Mouse (Mus musculus): ENCODE measurements at regions not wholly inside any gene's neighbourhood (a gene's known extent, or its start where the extent isn't known, plus 50 kb on each side); places are given as distances from the start of the nearest gene placed in this dataset.

DNA sequence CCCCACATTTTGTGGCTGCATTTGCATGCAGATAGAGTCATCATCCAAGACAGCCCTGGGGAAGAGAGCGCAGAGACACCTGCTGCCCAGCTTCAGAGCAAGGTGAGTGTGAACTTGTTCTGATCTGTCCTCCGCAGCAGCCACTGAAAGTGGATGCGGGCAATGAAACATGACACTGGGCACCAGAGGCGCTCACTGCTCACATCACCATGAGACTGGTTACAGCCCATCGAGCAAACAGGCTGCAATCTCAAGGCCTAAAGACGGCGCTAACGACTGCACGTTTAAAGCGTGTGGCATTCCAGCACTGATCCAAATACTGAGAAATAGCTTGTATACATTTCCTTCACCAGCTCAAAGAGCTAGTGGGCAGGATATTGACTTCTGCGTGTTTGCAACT lies 65.8 kb downstream of the Barhl2 start:
- WGBS, result 62% methylated on average over 11 of the region's 11 CpGs
- H3K4me2 ChIP-seq, result no peak overlapping the region
- no peak overlapping the region for H3K4me3 ChIP-seq (replicated peaks)
- H3K27ac ChIP-seq, result no peak overlapping the region
- peaks cover 3% of the 10 kb centered on the region; the same call in 1 of the 2 replicates for H3K9me3 ChIP-seq
- no peaks in the 10 kb centered on the region for H3K36me3 ChIP-seq
- ATAC-seq (ENCODE audit: insufficient number of reproducible peaks, insufficient read depth, low FRiP score, low TSS enrichment, low read depth), result no peak
- no peaks in the 10 kb centered on the region for H3K27me3 ChIP-seq
- no peaks in the 10 kb centered on the region for H3K4me1 ChIP-seq (replicated peaks)
- H3K9ac ChIP-seq (replicated peaks), result no peak overlapping the region

DNA sequence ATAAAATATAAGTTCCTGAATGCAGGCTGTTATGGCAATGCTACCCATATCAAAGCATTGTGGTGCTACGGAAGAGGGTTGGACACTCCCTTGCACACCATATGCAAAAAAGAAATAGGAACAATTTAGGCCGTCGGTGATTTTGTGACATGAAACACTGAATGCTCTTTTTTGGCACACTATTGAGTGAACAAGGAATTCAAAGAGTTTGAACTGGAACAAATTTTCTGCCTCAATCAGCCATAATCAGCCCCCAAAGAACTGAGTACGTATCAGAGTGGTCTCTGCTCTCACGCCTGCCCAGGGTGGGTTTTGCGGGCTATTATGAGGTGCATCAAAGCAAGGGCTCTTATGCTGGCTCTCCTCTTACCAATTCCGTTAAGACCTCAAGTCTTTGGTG lies 71.3 kb downstream of the Barhl2 start:
- H3K9me3 ChIP-seq, result peaks cover 3% of the 10 kb centered on the region; the same call in 1 of the 2 replicates
- no peaks in the 10 kb centered on the region for H3K4me1 ChIP-seq (replicated peaks)
- ATAC-seq (ENCODE audit: insufficient number of reproducible peaks, insufficient read depth, low FRiP score, low TSS enrichment, low read depth), result no peak
- H3K27ac ChIP-seq, result no peak overlapping the region
- H3K4me2 ChIP-seq, result no peak overlapping the region
- H3K36me3 ChIP-seq, result no peaks in the 10 kb centered on the region
- no peaks in the 10 kb centered on the region for H3K27me3 ChIP-seq
- no peak overlapping the region for H3K4me3 ChIP-seq (replicated peaks)
- no peak overlapping the region for H3K9ac ChIP-seq (replicated peaks)
- WGBS, result 83% methylated on average over 7 of the region's 7 CpGs

DNA sequence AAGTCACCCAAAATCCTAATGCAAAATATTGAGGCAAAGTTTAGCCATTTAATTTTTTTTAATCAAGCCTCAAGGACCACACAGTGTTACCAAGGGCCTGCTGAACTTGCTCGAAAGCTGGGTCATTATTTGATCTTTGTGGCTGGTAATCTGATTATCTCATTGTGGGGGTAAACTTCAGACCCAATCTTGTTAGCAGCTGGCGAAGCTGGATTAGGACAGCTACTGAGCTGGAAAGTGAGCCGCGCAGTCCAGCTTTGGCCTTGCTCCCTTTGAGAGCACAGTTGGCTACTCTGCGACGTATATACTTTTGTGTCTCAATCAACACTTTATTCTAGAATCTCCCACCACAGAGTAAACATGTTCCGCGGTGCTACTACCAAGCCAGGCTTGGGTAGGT lies 72.1 kb downstream of the Barhl2 start:
- ATAC-seq (ENCODE audit: insufficient number of reproducible peaks, insufficient read depth, low FRiP score, low TSS enrichment, low read depth), result no peak
- Histone ChIP-seq H3K27ac (no peak overlapping the region), H3K36me3 (no peaks in the 10 kb centered on the region), H3K4me1 (replicated peaks) (no peaks in the 10 kb centered on the region), H3K9ac (replicated peaks) (no peak overlapping the region), H3K4me2 (no peak overlapping the region), H3K4me3 (replicated peaks) (no peak overlapping the region), H3K27me3 (no peaks in the 10 kb centered on the region), H3K9me3 (peaks cover 3% of the 10 kb centered on the region; the same call in 1 of the 2 replicates)
- WGBS, result 78% methylated on average over 8 of the region's 8 CpGs

DNA sequence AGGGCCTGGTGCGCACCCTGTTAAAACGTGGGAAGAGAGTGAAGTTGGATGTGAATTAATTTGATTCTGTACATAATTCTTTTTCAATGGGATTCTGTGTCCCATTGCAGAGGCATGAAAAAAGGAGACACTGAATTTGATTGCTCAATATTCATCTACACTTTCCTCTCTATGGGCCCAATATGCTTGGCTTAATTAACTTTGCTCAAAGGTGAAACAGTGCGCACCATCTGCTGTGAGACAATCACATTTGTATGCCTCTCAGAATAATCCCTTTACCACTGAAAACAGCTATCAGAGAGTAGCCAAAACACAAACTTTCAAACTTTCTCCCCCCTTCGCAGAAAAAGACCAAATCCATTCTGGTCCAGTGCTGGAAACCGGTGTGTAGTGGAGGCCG lies 72.7 kb downstream of the Barhl2 start:
- Histone ChIP-seq H3K27ac (no peak overlapping the region), H3K36me3 (no peaks in the 10 kb centered on the region), H3K4me3 (replicated peaks) (no peak overlapping the region), H3K4me2 (no peak overlapping the region), H3K9ac (replicated peaks) (no peak overlapping the region), H3K4me1 (replicated peaks) (no peaks in the 10 kb centered on the region), H3K27me3 (no peaks in the 10 kb centered on the region), H3K9me3 (peaks cover 1% of the 10 kb centered on the region; the same call in 1 of the 2 replicates)
- no peak for ATAC-seq (ENCODE audit: insufficient number of reproducible peaks, insufficient read depth, low FRiP score, low TSS enrichment, low read depth)
- 83% methylated on average over 6 of the region's 6 CpGs for WGBS

DNA sequence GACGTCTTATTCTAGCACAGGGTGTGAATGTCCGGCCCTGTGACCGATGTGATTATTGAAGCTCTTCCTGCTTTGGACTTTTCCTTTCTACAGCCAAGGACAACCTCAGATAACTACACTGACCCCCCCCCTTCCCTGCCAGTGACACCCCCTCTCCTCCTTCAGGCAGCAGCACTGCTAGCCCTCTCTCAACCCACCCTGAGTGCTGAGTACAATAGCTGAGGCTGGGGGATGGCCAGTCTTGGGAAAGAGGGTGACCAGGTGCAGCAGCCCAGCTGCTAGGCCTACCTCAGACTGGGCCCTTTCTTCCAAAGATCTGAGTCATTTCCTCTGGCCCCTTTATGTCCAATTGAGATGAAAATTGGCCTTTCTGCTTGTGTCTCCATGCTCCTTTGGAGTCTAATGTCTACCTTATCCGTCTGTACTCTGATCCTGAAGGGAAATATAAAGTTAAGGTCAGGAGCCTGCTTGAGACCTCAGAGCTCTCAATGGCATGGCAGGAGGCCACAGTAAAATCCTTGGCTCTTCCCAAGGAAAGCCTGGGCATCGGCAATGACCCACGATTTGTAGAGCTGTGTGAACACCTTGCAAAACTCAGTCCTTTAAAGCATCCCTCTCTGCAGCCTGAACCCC lies 73.7 kb downstream of the Barhl2 start:
- H3K4me2 ChIP-seq, result no peak overlapping the region
- H3K4me3 ChIP-seq (replicated peaks), result no peak overlapping the region
- H3K27ac ChIP-seq, result no peak overlapping the region

DNA sequence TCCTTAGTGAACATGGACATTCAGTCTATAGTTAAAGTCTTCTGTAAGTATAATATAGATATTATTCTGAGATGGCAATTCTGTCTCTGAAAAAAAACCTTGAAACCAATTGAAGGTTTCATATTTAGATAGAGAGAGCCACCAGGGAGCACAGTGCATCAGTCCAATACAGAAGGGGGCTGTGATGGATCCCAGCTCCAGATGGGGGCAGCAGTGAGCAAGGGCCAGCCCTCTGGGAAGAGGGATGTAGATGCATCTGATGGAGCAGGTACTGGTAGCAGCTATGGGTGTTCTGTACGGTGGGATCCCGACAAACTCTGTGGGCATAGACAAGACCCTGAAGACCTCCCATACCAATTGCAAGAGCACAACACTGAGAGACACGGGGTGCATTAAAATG lies 76.0 kb downstream of the Barhl2 start:
- 91% methylated on average over 3 of the region's 3 CpGs for WGBS
- H3K27ac ChIP-seq, result no peak overlapping the region
- H3K9me3 ChIP-seq, result no peaks in the 10 kb centered on the region
- no peak overlapping the region for H3K4me3 ChIP-seq (replicated peaks)
- no peak overlapping the region for H3K4me2 ChIP-seq
- no peak overlapping the region for H3K9ac ChIP-seq (replicated peaks)
- no peaks in the 10 kb centered on the region for H3K27me3 ChIP-seq
- no peaks in the 10 kb centered on the region for H3K36me3 ChIP-seq
- ATAC-seq (ENCODE audit: insufficient number of reproducible peaks, insufficient read depth, low FRiP score, low TSS enrichment, low read depth), result no peak
- H3K4me1 ChIP-seq (replicated peaks), result peaks cover 7% of the 10 kb centered on the region; the same call in 1 of the 2 replicates

More for the DNA sequence above, 73.7 kb downstream of the Barhl2 start:
- Histone ChIP-seq H3K9ac (replicated peaks) (no peak overlapping the region), H3K36me3 (no peaks in the 10 kb centered on the region), H3K9me3 (no peaks in the 10 kb centered on the region), H3K27me3 (no peaks in the 10 kb centered on the region), H3K4me1 (replicated peaks) (no peaks in the 10 kb centered on the region)
- 70% methylated on average over 6 of the region's 6 CpGs for WGBS
- no peak for ATAC-seq (ENCODE audit: insufficient number of reproducible peaks, insufficient read depth, low FRiP score, low TSS enrichment, low read depth)

DNA sequence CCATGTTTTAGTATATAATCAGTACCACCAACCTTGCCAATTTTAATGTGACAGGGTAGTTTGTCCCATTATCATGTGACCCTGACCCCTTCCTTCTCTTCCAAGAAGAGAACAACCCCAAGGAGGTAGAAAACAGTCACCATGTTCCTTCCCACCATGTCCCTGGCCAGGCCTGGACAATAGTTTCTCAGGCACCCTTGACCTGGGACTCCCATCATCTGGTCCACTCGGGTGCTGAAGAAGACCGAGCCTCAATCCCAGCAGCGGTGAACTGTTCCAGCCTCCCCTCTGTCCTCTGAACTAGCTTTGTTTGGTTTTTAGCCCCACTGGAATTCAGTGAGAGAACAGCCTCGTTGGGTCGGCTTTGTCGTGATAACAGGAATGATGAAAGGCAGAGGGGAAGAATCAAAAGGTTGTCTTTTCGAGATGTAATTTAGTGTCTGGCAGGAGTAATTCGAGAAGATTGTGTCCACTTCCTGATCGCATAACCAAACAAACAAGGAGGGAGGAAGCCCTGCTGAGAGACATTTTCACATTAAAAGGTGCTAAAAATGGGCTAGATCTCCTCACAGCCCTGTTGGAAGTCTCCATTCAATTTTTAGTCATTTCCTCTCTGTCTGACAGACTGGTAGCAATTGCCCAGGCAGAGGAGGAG lies 77.2 kb downstream of the Barhl2 start:
- H3K27me3 ChIP-seq, result no peaks in the 10 kb centered on the region
- H3K9me3 ChIP-seq, result no peaks in the 10 kb centered on the region
- no peak for ATAC-seq (ENCODE audit: insufficient number of reproducible peaks, insufficient read depth, low FRiP score, low TSS enrichment, low read depth)
- H3K4me2 ChIP-seq, result no peak overlapping the region
- H3K9ac ChIP-seq (replicated peaks), result no peak overlapping the region
- peaks cover 11% of the 10 kb centered on the region; the same call in 1 of the 2 replicates for H3K4me1 ChIP-seq (replicated peaks)
- WGBS, result 19% methylated on average over 9 of the region's 9 CpGs
- H3K4me3 ChIP-seq (replicated peaks), result no peak overlapping the region
- no peaks in the 10 kb centered on the region for H3K36me3 ChIP-seq
- H3K27ac ChIP-seq, result no peak overlapping the region

DNA sequence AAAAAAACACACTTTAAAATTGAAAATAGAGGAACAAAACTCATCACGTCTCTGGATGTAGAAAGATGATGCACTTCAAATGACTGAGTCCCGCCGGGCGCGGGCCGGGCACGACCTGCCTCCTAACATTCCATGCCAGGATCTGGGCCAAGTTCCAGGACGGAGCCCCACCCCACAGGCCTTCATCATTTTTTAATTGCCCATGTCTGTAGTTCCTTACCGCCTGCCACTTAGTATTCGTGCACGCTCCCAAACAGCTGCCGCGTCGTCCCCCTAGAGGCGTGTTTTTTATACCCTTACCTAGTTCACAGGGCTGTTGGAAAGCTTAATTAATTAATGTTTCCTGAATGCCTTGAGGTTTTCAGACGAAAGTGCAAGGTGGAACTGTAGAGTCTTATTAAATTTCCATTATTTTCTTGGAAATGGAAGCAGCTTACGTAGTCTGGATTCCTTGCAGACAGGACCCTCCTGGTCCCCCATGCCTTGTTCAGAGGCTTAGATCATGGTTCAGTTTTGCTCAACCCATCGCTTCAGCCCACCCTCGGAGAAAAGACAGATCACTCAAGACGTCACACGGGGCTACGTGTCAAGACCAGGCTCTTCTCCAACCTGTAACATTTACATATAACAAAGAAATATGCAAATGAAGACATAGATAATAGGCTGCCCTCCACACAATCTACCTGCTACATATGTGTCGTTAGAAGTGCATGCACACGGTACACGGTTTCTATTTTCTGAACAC lies 81.0 kb downstream of the Barhl2 start:
- H3K27me3 ChIP-seq, result no peaks in the 10 kb centered on the region

DNA sequence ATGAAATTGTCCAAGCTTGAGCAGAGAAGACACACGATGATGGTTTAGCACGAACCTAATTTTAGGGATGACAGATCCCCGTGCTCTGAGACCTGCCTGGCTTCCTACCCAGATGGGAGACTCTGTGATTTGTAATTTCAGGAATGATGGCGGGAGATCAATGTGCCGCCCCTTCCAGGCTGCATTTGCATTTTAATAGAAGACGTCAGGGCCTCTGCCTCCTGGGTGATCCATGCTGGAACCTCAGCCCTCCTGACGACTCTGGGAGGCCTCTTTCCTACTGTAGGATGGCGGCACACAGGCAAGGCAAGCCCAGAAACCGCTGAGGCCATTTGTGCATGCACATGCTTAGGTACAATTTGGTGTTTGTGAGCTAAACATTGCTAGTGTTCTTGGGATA lies 90.1 kb downstream of the Barhl2 start:
- no peak for ATAC-seq (ENCODE audit: insufficient number of reproducible peaks, insufficient read depth, low FRiP score, low TSS enrichment, low read depth)
- Histone ChIP-seq H3K4me1 (replicated peaks) (no peaks in the 10 kb centered on the region), H3K27me3 (0 out of 2 replicates have a peak, but pooled peaks cover 3% of the 10 kb centered on the region), H3K9ac (replicated peaks) (no peak overlapping the region), H3K4me3 (replicated peaks) (no peak overlapping the region), H3K9me3 (no peaks in the 10 kb centered on the region; the same call in 1 of the 2 replicates), H3K4me2 (no peak overlapping the region), H3K36me3 (no peaks in the 10 kb centered on the region), H3K27ac (no peak overlapping the region)
- WGBS, result 33% methylated on average over 9 of the region's 9 CpGs

More for the DNA sequence above, 81.0 kb downstream of the Barhl2 start:
- Histone ChIP-seq H3K9ac (replicated peaks) (no peak overlapping the region), H3K36me3 (no peaks in the 10 kb centered on the region), H3K4me1 (replicated peaks) (peaks cover 11% of the 10 kb centered on the region; the same call in 1 of the 2 replicates), H3K27ac (no peak overlapping the region), H3K4me2 (no peak overlapping the region), H3K9me3 (no peaks in the 10 kb centered on the region; the same call in 1 of the 2 replicates), H3K4me3 (replicated peaks) (no peak overlapping the region)
- 65% methylated on average over 25 of the region's 25 CpGs for WGBS
- no peak for ATAC-seq (ENCODE audit: insufficient number of reproducible peaks, insufficient read depth, low FRiP score, low TSS enrichment, low read depth)

DNA sequence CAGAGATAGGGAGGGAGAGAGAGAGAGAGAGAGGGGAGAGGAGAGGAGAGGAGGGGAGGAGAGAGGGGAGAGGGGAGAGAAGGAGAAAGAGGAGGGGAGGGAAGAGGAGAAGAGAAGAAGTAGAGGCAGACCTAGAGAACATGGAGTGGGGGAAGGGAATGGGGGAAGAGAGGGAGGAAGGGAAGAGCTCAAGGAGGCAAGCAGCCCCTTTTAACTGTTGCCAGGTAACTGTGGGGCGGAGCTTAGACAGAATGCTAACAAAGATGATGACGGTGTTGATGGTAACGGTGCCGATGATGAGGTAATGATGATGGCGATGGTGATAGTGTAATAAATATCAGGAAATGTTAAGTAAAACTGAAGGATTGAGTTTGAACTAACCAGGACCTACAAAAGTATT lies 90.7 kb downstream of the Barhl2 start:
- ATAC-seq (ENCODE audit: insufficient number of reproducible peaks, insufficient read depth, low FRiP score, low TSS enrichment, low read depth), result no peak
- 59% methylated on average over 5 of the region's 5 CpGs for WGBS
- H3K9me3 ChIP-seq, result no peaks in the 10 kb centered on the region
- no peak overlapping the region for H3K4me2 ChIP-seq
- H3K36me3 ChIP-seq, result no peaks in the 10 kb centered on the region
- no peak overlapping the region for H3K4me3 ChIP-seq (replicated peaks)
- H3K27me3 ChIP-seq, result 0 out of 2 replicates have a peak, but pooled peaks cover 3% of the 10 kb centered on the region
- H3K27ac ChIP-seq, result no peak overlapping the region
- H3K4me1 ChIP-seq (replicated peaks), result no peaks in the 10 kb centered on the region
- no peak overlapping the region for H3K9ac ChIP-seq (replicated peaks)

DNA sequence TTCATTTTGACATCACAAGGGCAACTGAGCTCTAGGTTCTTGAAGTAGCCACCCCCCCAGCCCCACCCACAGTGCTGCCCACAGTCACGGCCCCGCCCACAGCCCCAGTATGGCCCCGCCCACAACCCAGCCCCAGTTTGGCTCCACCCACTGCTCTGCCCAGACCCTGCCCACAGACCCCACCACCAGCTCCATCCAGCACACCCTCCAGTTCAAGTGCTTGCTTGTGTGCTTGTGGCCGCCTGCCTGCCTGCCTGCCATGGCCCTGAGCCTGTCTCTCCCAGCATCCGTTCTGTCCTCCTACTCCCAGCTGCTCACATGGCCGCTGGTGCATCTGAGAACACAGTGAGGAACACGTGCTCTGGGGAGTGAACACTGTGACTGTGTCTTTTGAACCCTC lies 92.0 kb downstream of the Barhl2 start:
- Histone ChIP-seq H3K9me3 (no peaks in the 10 kb centered on the region), H3K27me3 (0 out of 2 replicates have a peak, but pooled peaks cover 3% of the 10 kb centered on the region)

More for the DNA sequence above, 92.0 kb downstream of the Barhl2 start:
- Histone ChIP-seq H3K9ac (replicated peaks) (no peak overlapping the region), H3K36me3 (no peaks in the 10 kb centered on the region), H3K4me3 (replicated peaks) (no peak overlapping the region), H3K27ac (no peak overlapping the region), H3K4me2 (no peak overlapping the region), H3K4me1 (replicated peaks) (no peaks in the 10 kb centered on the region)
- no peak for ATAC-seq (ENCODE audit: insufficient number of reproducible peaks, insufficient read depth, low FRiP score, low TSS enrichment, low read depth)
- 89% methylated on average over 7 of the region's 7 CpGs for WGBS

All from limb, embryonic 12.5 days (tissue).